Mouse (Mus musculus) small intestine, adult 10 weeks (tissue): ENCODE data around the gene Armc5. TPM values are rescaled to one million over a fixed set of nuclear protein-coding genes. Genes with fewer than 3 reads are reported as not detected.

Experiments
- polyA plus RNA-seq: library from polyadenylated mRNA; stranded (reverse); fragments of 350-450 nt; fragmentation: Illumina TruSeq; extraction: RNeasy Lipid Tissue Mini Kit (QIAGEN cat#74804); gene quantifications from one replicate; pipeline ENCODE4 v1.2.3, GENCODE M21; 2014; ENCODE audit warnings: low replicate concordance

Gene Armc5
- 0.19 TPM for polyA plus RNA-seq

GRCm38 (mm10) chr7:128236856-128237592, at the start of gene Armc5:
TSS of gene Armc5 (plus strand) at chr7:128237342.

DNA sequence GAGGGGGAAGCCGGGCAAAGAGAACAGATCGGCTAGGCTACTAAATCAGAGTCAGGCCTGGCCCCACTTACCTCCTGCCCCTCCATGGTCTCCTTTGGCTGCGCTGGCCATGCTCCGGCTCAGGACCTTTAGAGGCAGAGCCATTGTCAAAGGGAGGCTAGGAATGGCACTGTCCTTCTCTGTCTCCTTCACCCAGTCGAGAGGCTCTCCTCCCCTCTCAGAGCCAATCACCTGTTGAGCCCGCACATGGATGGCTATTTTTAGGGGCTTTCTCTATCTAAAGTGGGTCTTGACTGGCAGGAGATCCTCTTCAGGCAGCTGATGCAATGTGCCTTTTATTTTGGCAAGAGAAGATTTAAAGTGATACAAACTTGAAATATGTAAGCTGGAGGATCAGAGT, 31.0 kb upstream of the Armc5 start, which contains the start of gene Cox6a2:
Gene Cox6a2, minus strand, starts transcription at position 236 of the 400 bp plus-strand sequence.

DNA sequence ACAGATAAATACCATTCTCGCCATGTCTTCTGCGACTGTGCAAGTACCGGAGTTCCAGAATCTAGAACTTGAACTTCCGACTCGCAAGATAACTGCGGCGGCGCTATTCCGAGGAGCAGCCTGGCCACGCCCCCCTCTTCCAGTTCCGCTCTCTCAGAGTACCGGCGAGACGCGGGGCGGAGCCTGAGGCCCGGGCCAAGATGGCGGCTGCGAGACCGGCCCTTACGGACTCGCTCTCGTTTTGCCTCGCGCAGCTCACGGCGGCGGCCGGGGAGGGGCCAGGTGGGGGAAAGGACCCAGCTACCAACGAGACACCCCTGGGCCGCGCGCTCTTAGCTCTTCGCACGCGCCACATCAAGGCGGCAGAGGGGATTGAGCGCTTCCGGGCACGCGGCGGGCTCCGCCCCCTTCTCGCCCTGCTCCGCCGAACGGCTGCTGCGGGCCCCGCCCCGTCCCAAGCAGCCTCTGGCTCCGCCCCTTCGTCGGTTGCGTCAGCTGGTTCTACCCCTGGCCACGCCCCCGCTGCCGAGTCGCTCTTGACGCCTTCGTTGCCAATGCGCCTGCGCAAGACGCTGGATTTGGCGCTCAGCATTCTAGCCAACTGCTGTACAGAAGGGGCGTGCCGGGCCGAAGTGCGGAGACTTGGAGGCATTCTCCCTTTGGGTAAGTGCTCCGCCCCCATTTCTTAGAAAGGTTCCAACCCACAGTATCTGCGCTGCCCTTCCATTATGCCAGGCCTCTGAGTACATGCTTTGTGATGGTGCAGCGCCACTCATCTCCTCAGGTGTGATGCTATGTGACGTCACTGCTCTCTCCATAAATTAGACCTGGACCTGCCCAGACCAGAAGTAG, 1.0 kb downstream of the Armc5 start, which contains the start of gene 9130023H24Rik:
Gene 9130023H24Rik, minus strand, starts transcription at position 105 of the 852 bp plus-strand sequence.

DNA sequence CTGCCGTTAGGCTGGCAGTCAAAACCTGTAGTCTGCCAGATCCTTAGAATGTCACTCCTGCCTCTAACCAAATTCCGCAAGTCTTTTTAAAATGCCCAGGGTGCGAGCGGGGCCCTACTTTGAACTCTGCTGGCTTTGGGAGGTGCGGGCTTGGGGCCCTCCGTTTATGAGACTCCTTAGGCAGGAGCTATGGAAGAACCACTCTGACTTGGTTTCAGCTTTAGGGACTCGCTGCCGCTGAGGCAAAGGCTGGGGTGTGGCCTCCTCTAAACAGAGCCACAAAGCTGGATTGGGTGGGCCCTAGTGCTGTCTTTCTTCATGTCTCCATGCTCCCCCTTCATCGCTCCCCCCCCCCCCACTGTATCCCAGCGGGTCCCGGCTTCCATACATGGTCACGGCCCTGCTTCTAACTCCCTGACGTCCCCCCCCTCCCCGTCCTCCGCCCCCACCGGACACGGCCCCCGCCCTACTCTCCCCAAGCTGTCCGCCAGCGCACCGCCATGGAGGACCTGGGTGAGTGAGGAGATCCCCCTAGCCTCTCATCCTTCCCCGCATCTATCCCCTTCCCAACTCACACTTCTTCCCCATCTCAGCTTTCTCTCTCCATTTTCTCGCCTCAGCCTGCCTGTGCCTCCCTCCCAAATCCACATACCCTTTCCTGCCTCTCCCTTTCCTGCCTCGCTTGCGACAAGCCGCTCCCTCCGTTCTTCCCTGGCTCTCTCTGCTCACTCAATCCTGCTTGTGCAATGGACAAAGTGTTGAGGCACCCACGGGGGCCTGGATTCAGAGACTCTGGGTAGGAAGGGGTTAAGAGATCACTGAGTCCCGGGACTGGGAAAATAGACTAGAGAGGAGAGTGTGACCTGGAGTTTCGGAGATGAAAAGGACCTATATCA, 9.6 kb downstream of the Armc5 start, which contains the start of gene Tgfb1i1:
Gene Tgfb1i1, plus strand, starts transcription at position 317 of the 896 bp plus-strand sequence.

DNA sequence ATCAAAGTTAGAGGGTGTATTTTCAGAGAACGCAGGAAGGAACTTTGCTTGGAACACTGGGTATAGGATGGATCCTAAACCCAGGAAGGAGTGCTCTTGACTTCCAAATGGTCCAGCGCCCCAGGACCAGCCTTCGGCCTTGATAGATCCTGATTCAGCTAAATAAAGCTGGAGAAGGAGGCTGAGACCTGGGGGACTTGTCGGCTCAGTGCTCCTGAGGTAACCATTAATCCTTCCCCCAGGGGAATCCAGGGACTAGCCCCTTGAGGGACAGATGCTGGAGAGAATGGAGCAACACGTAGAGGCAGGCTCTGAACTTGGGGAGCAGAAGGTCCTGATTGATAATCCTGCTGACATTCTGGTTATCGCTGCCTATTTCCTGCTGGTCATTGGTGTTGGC, 28.3 kb downstream of the Armc5 start, which contains the start of gene Slc5a2:
Gene Slc5a2, plus strand, starts transcription at position 247 of the 400 bp plus-strand sequence.

Other genes starting within 250 kb of the Armc5 start
- 89.0 TPM for gene Pycard, start 243.5 kb upstream of the Armc5 start, polyA plus RNA-seq
- not detected for gene Trim72, start 233.4 kb upstream of the Armc5 start, polyA plus RNA-seq
- 7.9 TPM for gene Itgam, start 174.7 kb upstream of the Armc5 start, polyA plus RNA-seq
- not detected for gene Gm49368, start 174.7 kb upstream of the Armc5 start, polyA plus RNA-seq
- 9.9 TPM for gene Itgax, start 107.8 kb upstream of the Armc5 start, polyA plus RNA-seq
- 0.56 TPM for gene Itgad, start 83.0 kb upstream of the Armc5 start, polyA plus RNA-seq
- not detected for gene Cox6a2, start 31.0 kb upstream of the Armc5 start, polyA plus RNA-seq
- gene 9130023H24Rik, start 689 bp downstream of the Armc5 start, polyA plus RNA-seq: 3.6 TPM
- gene Tgfb1i1, start 9.5 kb downstream of the Armc5 start, polyA plus RNA-seq: 5.0 TPM
- gene Slc5a2, start 28.3 kb downstream of the Armc5 start, polyA plus RNA-seq: not detected
- gene BC017158, start 60.8 kb downstream of the Armc5 start, polyA plus RNA-seq: 9.7 TPM
- 24.6 TPM for gene Rgs10, start 181.4 kb downstream of the Armc5 start, polyA plus RNA-seq
- 181 TPM for gene Tial1, start 224.4 kb downstream of the Armc5 start, polyA plus RNA-seq